Mouse (Mus musculus) intestine, postnatal 0 days (tissue): ENCODE data around the gene Patz1. TPM values are rescaled to one million over a fixed set of nuclear protein-coding genes. Genes with fewer than 3 reads are reported as not detected.

Experiments used
- ATAC-seq: fragments of 200-750 bp; cut with Nextera tagmentation; 2 replicates; pipeline ENCODE4 v1.8.0; 2017; ENCODE audit warnings: mild to moderate bottlenecking, moderate TSS enrichment, moderate library complexity
- H3K27ac ChIP-seq: fragments of 300-500 bp; sonication (generic); 2 replicates; pipeline ENCODE4 v1.5.1; 2014; ENCODE audit warnings: mild to moderate bottlenecking, low read depth, low read length, moderate library complexity
- H3K27me3 ChIP-seq: fragments of 300-500 bp; sonication (generic); replicated peaks from 2 replicates; pipeline ENCODE4 v1.6.1; 2014; ENCODE audit warnings: low read length, mixed read lengths; ENCODE audit not compliant: control insufficient read depth, insufficient read depth
- H3K36me3 ChIP-seq: fragments of 300-500 bp; sonication (generic); 2 replicates; pipeline ENCODE4 v1.6.1; 2014; ENCODE audit warnings: mild to moderate bottlenecking, moderate library complexity; ENCODE audit not compliant: control insufficient read depth, insufficient read depth
- H3K4me1 ChIP-seq: fragments of 300-500 bp; sonication (generic); replicated peaks from 2 replicates; pipeline ENCODE4 v1.6.1; 2014; ENCODE audit warnings: antibody characterized with exemption, low read length, mixed read lengths; ENCODE audit not compliant: control insufficient read depth, insufficient read depth
- H3K4me2 ChIP-seq: fragments of 300-500 bp; sonication (generic); replicated peaks from 2 replicates; pipeline ENCODE4 v1.6.1; 2014; ENCODE audit warnings: low read depth, mild to moderate bottlenecking, moderate library complexity
- H3K4me3 ChIP-seq: fragments of 300-500 bp; sonication (generic); 2 replicates; pipeline ENCODE4 v1.5.1; 2014; ENCODE audit warnings: low read depth, low read length
- H3K9ac ChIP-seq: fragments of 300-500 bp; sonication (generic); 2 replicates; pipeline ENCODE4 v1.6.1; 2014; ENCODE audit warnings: mild to moderate bottlenecking, low read depth, low read length
- H3K9me3 ChIP-seq: fragments of 300-500 bp; sonication (generic); 2 replicates; pipeline ENCODE4 v1.6.1; 2016; ENCODE audit warnings: mixed run types; ENCODE audit not compliant: control insufficient read depth
- CTCF ChIP-seq: sonication (generic); IDR thresholded peaks from 2 replicates; pipeline ENCODE4 v1.5.1; 2016; ENCODE audit warnings: low read depth, mild to moderate bottlenecking, control low read depth, antibody characterized with exemption, moderate library complexity
- WGBS: fragments of 180-500 bp; shearing (Covaris S2); extraction: QIAGEN DNeasy Blood & Tissue Kit; methylation state at CpG from one replicate; pipeline ENCODE4 v1.1.7; 2014; 5-methylcytosine and 5-hydroxymethylcytosine counted together
- polyA plus RNA-seq: library from polyadenylated mRNA; unstranded; fragments of >200 nt; fragmentation: Nextera tagmentation; extraction: Ambion mirVana; gene quantifications from 2 replicates; pipeline ENCODE4 v1.2.1, GENCODE M21; 2015

Gene Patz1
- polyA plus RNA-seq = 10.7 and 12.1 TPM in 2 replicates

DNA sequence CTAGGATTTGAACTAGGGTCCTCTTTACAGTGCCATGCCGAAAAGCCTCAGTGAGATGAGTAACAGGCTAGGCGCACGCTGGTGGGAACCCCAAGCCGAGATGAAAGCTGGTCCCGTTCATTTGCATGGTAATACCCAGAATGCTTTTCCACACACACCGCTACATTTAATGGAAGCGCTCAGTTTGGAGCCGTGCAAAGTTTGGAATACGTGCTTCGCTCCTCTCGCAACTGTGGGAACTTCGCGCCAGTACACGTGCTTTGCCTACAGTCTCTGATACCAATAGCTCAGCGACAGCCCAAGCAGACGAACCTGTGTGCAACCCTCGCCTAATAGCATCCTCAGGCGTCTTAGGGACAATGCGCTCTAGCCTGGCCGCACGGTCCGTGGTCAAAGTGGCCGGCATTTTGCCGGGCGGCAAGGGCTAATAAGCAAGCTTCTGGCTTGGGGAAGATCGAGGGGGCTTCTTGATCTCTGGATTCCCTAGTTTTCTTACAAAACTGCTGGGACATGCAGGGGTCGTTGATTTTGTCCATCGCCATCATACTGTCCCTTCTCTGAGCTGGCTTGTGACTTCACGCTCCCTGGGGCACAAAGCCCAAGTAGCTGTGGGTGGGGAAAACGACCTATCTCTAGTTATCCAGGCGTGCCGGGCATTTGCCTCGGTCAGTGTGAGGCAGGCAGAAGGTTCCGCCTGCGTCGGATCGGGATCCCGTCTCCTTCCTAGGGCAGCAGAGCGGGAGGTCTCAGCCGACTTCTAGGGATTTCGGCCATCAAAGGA, at the start of gene Patz1:
Gene Patz1, plus strand, starts transcription at position 354 of the 781 bp plus-strand sequence.
- Histone ChIP-seq H3K27me3 (no peaks in the 10 kb centered on the region), H3K4me2 (peak within 1 kb of the TSS; percentile 99), H3K9me3 (no peaks in the 10 kb centered on the region), H3K27ac (peak within 1 kb of the TSS; percentile 91), H3K4me1 (0 out of 2 replicates have a peak, but pooled peaks cover 7% of the 10 kb centered on the region), H3K9ac (peak within 1 kb of the TSS; percentile 84), H3K36me3 (no peaks in the 10 kb centered on the region; the same call in 1 of the 2 replicates), H3K4me3 (peak within 1 kb of the TSS; percentile 88)
- under 1% methylated on average over 41 of the region's 41 CpGs for WGBS
- TF ChIP-seq CTCF = no peak
- ATAC-seq = no peak

DNA sequence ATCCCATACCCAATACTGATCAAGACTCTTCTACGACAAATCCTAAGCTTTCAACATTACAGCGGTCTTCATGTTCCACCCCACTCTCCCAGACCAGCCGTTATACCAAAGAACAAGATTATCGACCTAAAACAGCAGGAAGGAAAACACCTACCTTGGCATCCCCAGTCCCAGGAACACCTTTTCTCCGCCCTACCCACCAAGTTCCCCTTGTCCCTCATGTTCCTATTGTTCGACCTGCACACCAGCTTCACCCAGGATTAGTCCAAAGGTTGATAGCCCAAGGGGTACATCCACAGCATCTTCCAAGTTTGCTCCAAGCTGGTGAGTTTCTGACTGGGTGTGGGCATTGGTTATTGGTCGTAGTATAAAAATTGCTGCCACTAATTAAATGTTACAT, 46.3 kb upstream of the Patz1 start:
- TF ChIP-seq CTCF = no peak
- no peak overlapping the region for H3K27ac ChIP-seq
- ATAC-seq = no peak
- no peak overlapping the region for H3K9ac ChIP-seq
- no peaks in the 10 kb centered on the region for H3K4me1 ChIP-seq
- peaks cover 81% of the 10 kb centered on the region for H3K36me3 ChIP-seq
- 89% methylated on average over 7 of the region's 7 CpGs for WGBS
- no peaks in the 10 kb centered on the region for H3K9me3 ChIP-seq
- no peak overlapping the region for H3K4me3 ChIP-seq
- H3K27me3 ChIP-seq = no peaks in the 10 kb centered on the region
- no peak overlapping the region for H3K4me2 ChIP-seq

DNA sequence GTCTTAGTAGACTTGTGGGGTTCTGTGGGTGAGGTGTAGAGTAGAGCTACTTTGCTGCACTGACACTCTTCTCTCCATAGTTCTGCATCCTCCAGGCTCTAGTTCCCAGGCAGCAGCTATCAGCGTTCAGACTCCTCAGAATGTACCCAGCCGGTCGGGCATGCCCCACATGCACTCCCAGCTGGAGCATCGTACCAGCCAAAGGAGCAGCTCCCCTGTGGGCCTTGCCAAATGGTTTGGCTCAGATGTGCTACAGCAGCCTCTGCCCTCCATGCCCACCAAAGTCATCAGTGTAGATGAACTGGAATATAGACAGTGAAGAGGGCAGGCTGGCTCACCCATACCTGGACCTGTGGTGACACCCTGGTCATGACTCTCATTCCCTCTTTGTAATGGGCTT, 44.9 kb upstream of the Patz1 start:
- no peak for ATAC-seq
- Histone ChIP-seq H3K4me1 (no peaks in the 10 kb centered on the region), H3K36me3 (peaks cover 86% of the 10 kb centered on the region), H3K9me3 (no peaks in the 10 kb centered on the region), H3K27ac (no peak overlapping the region), H3K4me3 (no peak overlapping the region), H3K4me2 (no peak overlapping the region), H3K9ac (no peak overlapping the region), H3K27me3 (no peaks in the 10 kb centered on the region)
- WGBS = 75% methylated on average over 4 of the region's 4 CpGs
- no peak for TF ChIP-seq CTCF

- no peak for TF ChIP-seq CTCF
- Histone ChIP-seq H3K4me2 (no peak overlapping the region), H3K4me1 (no peaks in the 10 kb centered on the region), H3K9me3 (no peaks in the 10 kb centered on the region), H3K36me3 (peaks cover 89% of the 10 kb centered on the region), H3K9ac (no peak overlapping the region), H3K4me3 (no peak overlapping the region), H3K27ac (no peak overlapping the region; the same call in 1 of the 2 replicates), H3K27me3 (no peaks in the 10 kb centered on the region)
- 68% methylated on average over 2 of the region's 2 CpGs for WGBS
- ATAC-seq = no peak
Observed at GRCm38 (mm10) chr11:3247387-3247786, 41.3 kb upstream of the Patz1 start.

- Histone ChIP-seq H3K4me3 (no peak overlapping the region), H3K27ac (no peak overlapping the region), H3K36me3 (peaks cover 61% of the 10 kb centered on the region), H3K27me3 (no peaks in the 10 kb centered on the region), H3K4me1 (no peaks in the 10 kb centered on the region), H3K4me2 (no peak overlapping the region), H3K9me3 (no peaks in the 10 kb centered on the region), H3K9ac (no peak overlapping the region)
- TF ChIP-seq CTCF = no peak
- no peak for ATAC-seq
- 81% methylated on average over 1 of the region's 1 CpGs for WGBS
Observed at GRCm38 (mm10) chr11:3259537-3259936, 29.1 kb upstream of the Patz1 start.

GRCm38 (mm10) chr11:3265291-3266078, 23.2 kb upstream of the Patz1 start:
- ATAC-seq = no peak; the same call in 1 of the 2 replicates

More at GRCm38 (mm10) chr11:3265291-3266078, 23.2 kb upstream of the Patz1 start:
- peaks cover 21% of the 10 kb centered on the region; the same call in 1 of the 2 replicates for H3K36me3 ChIP-seq
- peak overlapping the region; percentile 80 for H3K4me2 ChIP-seq
- peak overlapping the region; percentile 96 for H3K9ac ChIP-seq
- peak overlapping the region; percentile 95 for H3K4me3 ChIP-seq
- TF ChIP-seq CTCF = no peak
- H3K4me1 ChIP-seq = no peaks in the 10 kb centered on the region; the same call in 1 of the 2 replicates
- H3K27ac ChIP-seq = peak overlapping the region; percentile 91
- no peaks in the 10 kb centered on the region for H3K27me3 ChIP-seq
- H3K9me3 ChIP-seq = no peaks in the 10 kb centered on the region
- under 1% methylated on average over 26 of the region's 26 CpGs for WGBS
